Mouse (Mus musculus) testis, adult 2 months (tissue): Measurements from ENCODE around the gene Smarca4. TPM values are rescaled to one million over a fixed set of nuclear protein-coding genes. Genes with fewer than 3 reads are reported as not detected.

ENCODE experiments used
- H3K27ac ChIP-seq: fragments of 200-500 bp; 2 replicates; pipeline ENCODE4 v1.5.1; 2012; ENCODE audit warnings: low read depth, low read length; ENCODE audit not compliant: control insufficient read depth, insufficient read depth
- H3K27me3 ChIP-seq: fragments of 200-500 bp; 2 replicates; pipeline ENCODE4 v1.6.1; 2012; ENCODE audit warnings: mild to moderate bottlenecking, low read length, moderate library complexity; ENCODE audit not compliant: control insufficient read depth, insufficient read depth
- H3K36me3 ChIP-seq: fragments of 200-500 bp; 2 replicates; pipeline ENCODE4 v1.6.1; 2012; ENCODE audit warnings: mild to moderate bottlenecking, low read length; ENCODE audit not compliant: control insufficient read depth, insufficient read depth
- H3K4me1 ChIP-seq: fragments of 200-500 bp; 2 replicates; pipeline ENCODE4 v1.6.1; 2012; ENCODE audit warnings: low read length; ENCODE audit not compliant: control insufficient read depth, insufficient read depth
- H3K4me3 ChIP-seq: fragments of 200-500 bp; 2 replicates; pipeline ENCODE4 v1.5.1; 2012; ENCODE audit warnings: low read depth, mild to moderate bottlenecking, low read length, moderate library complexity, mixed read lengths; ENCODE audit not compliant: control insufficient read depth
- CTCF ChIP-seq: fragments of 200-500 bp; IDR thresholded peaks from 2 replicates; pipeline ENCODE4 v1.5.1; 2012; ENCODE audit warnings: low read depth, mild to moderate bottlenecking, inconsistent platforms, low read length, moderate library complexity; ENCODE audit not compliant: control insufficient read depth, insufficient read depth, insufficient replicate concordance
- POLR2A ChIP-seq: fragments of 200-500 bp; IDR thresholded peaks from 2 replicates; pipeline ENCODE4 v1.6.1; 2012; ENCODE audit warnings: low read depth, mild to moderate bottlenecking, inconsistent platforms, low read length, moderate library complexity; ENCODE audit not compliant: control insufficient read depth
- polyA plus RNA-seq: library from polyadenylated mRNA; depleted of rRNA; stranded (reverse); fragments of >200 nt; gene quantifications from 2 replicates; pipeline ENCODE4 v1.2.3, GENCODE M21; 2012

Gene Smarca4
- polyA plus RNA-seq, 1 experiment: 44.4 TPM

- Histone ChIP-seq H3K4me1 (no peaks in the 10 kb centered on the region), H3K27ac (no peak overlapping the region), H3K36me3 (no peaks in the 10 kb centered on the region), H3K4me3 (no peak overlapping the region), H3K27me3 (no peaks in the 10 kb centered on the region)
- TF ChIP-seq POLR2A (no peak), CTCF (no peak)
Measured at GRCm38 (mm10) chr9:21741514-21741913, 125.5 kb downstream of the Smarca4 start.

GRCm38 (mm10) chr9:21747238-21747774, 131.3 kb downstream of the Smarca4 start:
- TF ChIP-seq POLR2A: no peak
- no peak for TF ChIP-seq CTCF
- H3K36me3 ChIP-seq: no peaks in the 10 kb centered on the region
- no peak overlapping the region for H3K27ac ChIP-seq
- H3K4me3 ChIP-seq: no peak overlapping the region
- H3K27me3 ChIP-seq: no peaks in the 10 kb centered on the region
- H3K4me1 ChIP-seq: peaks cover 3% of the 10 kb centered on the region; the same call in 1 of the 2 replicates

- peaks cover 3% of the 10 kb centered on the region; the same call in 1 of the 2 replicates for H3K4me1 ChIP-seq
- H3K27me3 ChIP-seq: no peaks in the 10 kb centered on the region
- H3K27ac ChIP-seq: no peak overlapping the region
- no peaks in the 10 kb centered on the region for H3K36me3 ChIP-seq
- TF ChIP-seq CTCF (no peak), POLR2A (no peak)
- no peak overlapping the region for H3K4me3 ChIP-seq
Measured at GRCm38 (mm10) chr9:21748033-21748432, 132.1 kb downstream of the Smarca4 start.

GRCm38 (mm10) chr9:21748491-21748890, 132.5 kb downstream of the Smarca4 start:
- Histone ChIP-seq H3K4me3 (no peak overlapping the region), H3K27me3 (no peaks in the 10 kb centered on the region), H3K4me1 (peaks cover 3% of the 10 kb centered on the region; the same call in 1 of the 2 replicates), H3K36me3 (no peaks in the 10 kb centered on the region), H3K27ac (no peak overlapping the region)
- TF ChIP-seq CTCF (no peak), POLR2A (no peak)

- Histone ChIP-seq H3K36me3 (no peaks in the 10 kb centered on the region), H3K27ac (no peak overlapping the region)
Measured at GRCm38 (mm10) chr9:21749382-21750118, 133.6 kb downstream of the Smarca4 start.

GRCm38 (mm10) chr9:21750370-21750769, 134.4 kb downstream of the Smarca4 start:
- Histone ChIP-seq H3K27me3 (no peaks in the 10 kb centered on the region), H3K4me3 (no peak overlapping the region), H3K36me3 (no peaks in the 10 kb centered on the region), H3K4me1 (peaks cover 3% of the 10 kb centered on the region; the same call in 1 of the 2 replicates), H3K27ac (no peak overlapping the region)
- no peak for TF ChIP-seq POLR2A
- no peak for TF ChIP-seq CTCF

More at GRCm38 (mm10) chr9:21749382-21750118, 133.6 kb downstream of the Smarca4 start:
- TF ChIP-seq POLR2A (no peak), CTCF (no peak)
- no peaks in the 10 kb centered on the region for H3K27me3 ChIP-seq
- no peak overlapping the region for H3K4me3 ChIP-seq
- peaks cover 3% of the 10 kb centered on the region; the same call in 1 of the 2 replicates for H3K4me1 ChIP-seq

- TF ChIP-seq CTCF (peak; percentile 37; the same call in 1 of the 2 replicates), POLR2A (no peak)
- no peak overlapping the region; the same call in 1 of the 2 replicates for H3K27ac ChIP-seq
- H3K36me3 ChIP-seq: no peaks in the 10 kb centered on the region
- peaks cover 3% of the 10 kb centered on the region; the same call in 1 of the 2 replicates for H3K4me1 ChIP-seq
- no peaks in the 10 kb centered on the region for H3K27me3 ChIP-seq
- no peak overlapping the region for H3K4me3 ChIP-seq
Measured at GRCm38 (mm10) chr9:21751347-21751746, 135.4 kb downstream of the Smarca4 start.
